Mouse (Mus musculus): ENCODE measurements at regions not wholly inside any gene's neighbourhood (a gene's known extent, or its start where the extent isn't known, plus 50 kb on each side); places are given as distances from the start of the nearest gene placed in this dataset.

DNA sequence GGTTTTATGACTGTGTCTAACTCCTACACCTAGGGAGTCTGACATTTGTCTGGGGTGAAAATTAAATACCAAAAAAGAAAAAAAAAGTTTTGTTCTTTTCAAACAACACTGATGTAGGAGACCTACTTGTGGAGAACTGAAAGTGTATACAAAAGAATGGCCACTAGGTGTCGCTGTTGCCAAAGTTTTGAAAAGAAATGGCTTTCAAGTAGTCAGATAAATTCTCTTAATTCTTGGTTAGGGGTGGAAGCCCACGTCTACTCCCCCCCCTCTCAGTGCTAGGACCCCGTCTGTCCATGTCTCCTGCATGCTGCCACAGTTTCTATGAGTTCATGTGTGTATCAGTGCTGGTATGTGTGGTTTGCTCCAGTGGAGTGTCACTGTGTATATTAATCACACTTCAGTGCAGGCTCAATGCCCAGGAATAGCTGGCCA is 100.7 kb upstream of the Spred2 start:
- dilution Hi-C loops (cut with MboI; ENCODE audit: extremely low pct_ligation_motif_present, extremely low pct_unique_long_range_greater_than_20kb, low sequenced_read_pairs) (no loop called here), in situ Hi-C loops (cut with MboI; ENCODE audit: low pct_ligation_motif_present, low pct_unique_long_range_greater_than_20kb, low sequenced_read_pairs) (loop anchor here (5.0 kb wide), 1 partner anchor 249 kb away; no protein-coding TSS in a partner anchor)
- DNase-seq (ENCODE audit: extremely low read depth): peak; percentile 85
- H3K27me3 ChIP-seq (replicated peaks): no peaks in the 10 kb centered on the region
- H3K9ac ChIP-seq (ENCODE audit: insufficient read depth, low read depth): no peak overlapping the region
- no peak for TF ChIP-seq PAX5 (IDR thresholded peaks at IDR 0.05; ENCODE audit: low read length)
- no peak for TF ChIP-seq MAFK (IDR thresholded peaks at IDR 0.05; ENCODE audit: insufficient replicate concordance, low read length)
- 0 out of 2 replicates have a peak, but pooled peaks have one; percentile 5 for TF ChIP-seq USF2 (conservative IDR thresholded peaks at IDR 0.05; ENCODE audit: low read depth, low read length)
- TF ChIP-seq USF1 (IDR thresholded peaks at IDR 0.05; ENCODE audit: low read depth, low read length): no peak
- TF ChIP-seq CHD2 (IDR thresholded peaks at IDR 0.05; ENCODE audit: low read length): no peak
- TF ChIP-seq ELF1 (IDR thresholded peaks at IDR 0.05; ENCODE audit: low read depth, low read length): no peak
- TF ChIP-seq TCF12 (IDR thresholded peaks at IDR 0.05; ENCODE audit: low read depth, low read length): no peak
- no peak for TF ChIP-seq CHD1 (IDR thresholded peaks at IDR 0.05; ENCODE audit: low read depth, low read length)
- TF ChIP-seq CTCF (conservative IDR thresholded peaks at IDR 0.05 in 1 of 2, IDR thresholded peaks at IDR 0.05 in 1 of 2; ENCODE audit: low read depth in 2 of 2, low read length in 2 of 2): peak; percentile 64 to 90
- no peak for TF ChIP-seq RCOR1 (conservative IDR thresholded peaks at IDR 0.05; ENCODE audit: low read depth, low read length)
- TF ChIP-seq MXI1 (IDR thresholded peaks at IDR 0.05; ENCODE audit: low read depth, low read length): no peak
- no peak for TF ChIP-seq TBP (conservative IDR thresholded peaks at IDR 0.05; ENCODE audit: low read depth, low read length)
- no peak for TF ChIP-seq HCFC1 (IDR thresholded peaks at IDR 0.05; ENCODE audit: low read depth, low read length)
- TF ChIP-seq NRF1 (IDR thresholded peaks at IDR 0.05; ENCODE audit: low read depth, low read length): no peak
- TF ChIP-seq ZKSCAN1 (IDR thresholded peaks at IDR 0.05; ENCODE audit: borderline replicate concordance, low read depth, low read length): no peak
- TF ChIP-seq POLR2AphosphoS2 (IDR thresholded peaks at IDR 0.05; ENCODE audit: low read depth, low read length): no peak
- peak; percentile 98 for TF ChIP-seq RAD21 (IDR thresholded peaks at IDR 0.05; ENCODE audit: low read depth, low read length)
- no peak for TF ChIP-seq ZMIZ1 (IDR thresholded peaks at IDR 0.05; ENCODE audit: low read depth, low read length)
- peak; percentile 72 for TF ChIP-seq SMC3 (IDR thresholded peaks at IDR 0.05; ENCODE audit: low read depth, low read length)
- no peak for TF ChIP-seq KAT2A (IDR thresholded peaks at IDR 0.05; ENCODE audit: insufficient replicate concordance, low read length)
- no peak for TF ChIP-seq POLR2A (IDR thresholded peaks at IDR 0.05; ENCODE audit: low read depth, low read length)
- no peak for TF ChIP-seq MEF2A (IDR thresholded peaks at IDR 0.05; ENCODE audit: borderline replicate concordance, low read depth, low read length)
- no peak for TF ChIP-seq GABPA (IDR thresholded peaks at IDR 0.05; ENCODE audit: insufficient replicate concordance, low read depth, low read length)
- TF ChIP-seq EP300 (IDR thresholded peaks at IDR 0.05; ENCODE audit: low read length): no peak
- TF ChIP-seq IRF4 (IDR thresholded peaks at IDR 0.05; ENCODE audit: low read depth, low read length): peak; percentile 80
- peak; percentile 24; the same call in 1 of the 2 replicates for TF ChIP-seq E2F4 (IDR thresholded peaks at IDR 0.05; ENCODE audit: insufficient replicate concordance, low read depth, low read length)
- TF ChIP-seq MAX (IDR thresholded peaks at IDR 0.05; ENCODE audit: low read length): no peak
- no peak for TF ChIP-seq SIN3A (IDR thresholded peaks at IDR 0.05; ENCODE audit: low read length)
- TF ChIP-seq ZNF384 (IDR thresholded peaks at IDR 0.05; ENCODE audit: low read depth, low read length): peak; percentile 50; the same call in 1 of the 2 replicates
- TF ChIP-seq ZC3H11A (IDR thresholded peaks at IDR 0.05; ENCODE audit: low read depth, low read length): peak; percentile 64
- TF ChIP-seq MYC (IDR thresholded peaks at IDR 0.05; ENCODE audit: low read depth, low read length): no peak
- TF ChIP-seq MAZ (IDR thresholded peaks at IDR 0.05; ENCODE audit: low read depth, low read length): 0 out of 2 replicates have a peak, but pooled peaks have one; percentile 24
- TF ChIP-seq UBTF (IDR thresholded peaks at IDR 0.05; ENCODE audit: low read depth, low read length): no peak
- no peak; the same call in 1 of the 2 replicates for TF ChIP-seq NELFE (IDR thresholded peaks at IDR 0.05; ENCODE audit: low read depth, low read length)
- peak; percentile 58; the same call in 1 of the 2 replicates for TF ChIP-seq JUND (conservative IDR thresholded peaks at IDR 0.05; ENCODE audit: low read depth, low read length)
- TF ChIP-seq ETS1 (conservative IDR thresholded peaks at IDR 0.05; ENCODE audit: low read depth, low read length): no peak
- no peak for TF ChIP-seq JUN (IDR thresholded peaks at IDR 0.05; ENCODE audit: insufficient read depth, low read depth, low read length)
- TF ChIP-seq BHLHE40 (IDR thresholded peaks at IDR 0.05; ENCODE audit: low read depth, low read length): no peak
- no peaks in the 10 kb centered on the region for H3K9me3 ChIP-seq (replicated peaks; ENCODE audit: low read length)
- no peak overlapping the region for H3K27ac ChIP-seq (ENCODE audit: insufficient read depth, low read depth)
- H3K4me1 ChIP-seq (ENCODE audit: control insufficient read depth in 1 of 2, insufficient read depth in 2 of 2): peaks cover 24 to 28% of the 10 kb centered on the region in 2 experiments
- peak overlapping the region; percentile 41 for H3K4me2 ChIP-seq (ENCODE audit: insufficient read depth, low read depth, poor library complexity, severe bottlenecking)
- H3K36me3 ChIP-seq (replicated peaks in 1 of 2; ENCODE audit: control insufficient read depth in 1 of 2, insufficient read depth in 1 of 2, low read length in 1 of 2): peaks cover 0 to 4% of the 10 kb centered on the region in 2 experiments
- H3K4me3 ChIP-seq (replicated peaks in 1 of 3; ENCODE audit: low read depth in 2 of 3, low read length in 2 of 3, poor library complexity in 1 of 3): no peak overlapping the region
- no peaks in the 10 kb centered on the region for H3K79me2 ChIP-seq (replicated peaks; ENCODE audit: control insufficient read depth, extremely low read depth, insufficient read depth, poor library complexity, severe bottlenecking)
